Comparison of ENCODE assay signal across 8 mouse cellular contexts in genomic region chr17:84791156-84791555, GRCm38 (mm10). TPM values are rescaled to one million over a fixed set of nuclear protein-coding genes. Genes with fewer than 3 reads are reported as not detected.
A peak's percentile ranks its signal among the peaks of the same experiment; 100 is the strongest.
DNase-seq lines count a peak whose midpoint lies in the region; ATAC-seq and TF ChIP-seq lines count a peak whose summit lies in the region.

No protein-coding gene starts in this region.

- TF ChIP-seq POLR2A in ES-Bruce4 (IDR thresholded peaks at IDR 0.05; ENCODE audit: insufficient read depth, low read length) = no peak
- TF ChIP-seq POLR2A in embryonic fibroblast, embryonic 13.5 days (IDR thresholded peaks at IDR 0.05; ENCODE audit: low read depth, low read length) = no peak

- no peak for DNase-seq in frontal cortex, postnatal 25 days (ENCODE audit: low spot score in 2 of 2)
- no peak for DNase-seq in retina, embryonic 14.5 days (ENCODE audit: low spot score)
- no peak for DNase-seq in layer of hippocampus, adult 9-11 months

- ATAC-seq in frontal cortex, adult (ENCODE audit: low TSS enrichment) = peak; percentile 28; the same call in 1 of the 2 replicates
- peak; percentile 5 for ATAC-seq in inflammation-experienced regulatory T-cells, adult 6 months

- no peak for TF ChIP-seq CTCF in ES-Bruce4 (IDR thresholded peaks at IDR 0.05; ENCODE audit: low read depth, low read length)
- TF ChIP-seq CTCF in embryonic fibroblast, embryonic 13.5 days (IDR thresholded peaks at IDR 0.05; ENCODE audit: borderline replicate concordance, insufficient read depth, low read length) = no peak

- peak overlapping the region; percentile 24 for H3K27ac ChIP-seq in ES-Bruce4 (ENCODE audit: insufficient read depth, low read length)
- peak overlapping the region; percentile 36; the same call in 1 of the 2 replicates for H3K27ac ChIP-seq in embryonic fibroblast, embryonic 13.5 days (ENCODE audit: insufficient read depth, low read length)

- 0 out of 2 replicates have a peak, but pooled peaks cover 2% of the 10 kb centered on the region for H3K36me3 ChIP-seq in ES-Bruce4 (ENCODE audit: control insufficient read depth, insufficient read depth, low read length, poor library complexity, severe bottlenecking)
- H3K36me3 ChIP-seq in megakaryocyte, embryonic 14.5 days (replicated peaks; ENCODE audit: low read length) = peaks cover 39% of the 10 kb centered on the region

- H3K27me3 ChIP-seq in ES-Bruce4 (ENCODE audit: control insufficient read depth, insufficient read depth, low read length, poor library complexity, severe bottlenecking) = no peaks in the 10 kb centered on the region
- H3K27me3 ChIP-seq in megakaryocyte, embryonic 14.5 days (replicated peaks) = no peaks in the 10 kb centered on the region

- H3K9ac ChIP-seq in ES-Bruce4 (ENCODE audit: low read depth, poor library complexity, severe bottlenecking) = peak overlapping the region; percentile 68

- H3K4me3 ChIP-seq in ES-Bruce4 (ENCODE audit: low read depth, low read length) = peak overlapping the region; percentile 79
- H3K4me3 ChIP-seq in embryonic fibroblast, embryonic 13.5 days (ENCODE audit: insufficient read depth, low read length) = peak overlapping the region; percentile 89
- peak overlapping the region; percentile 99 for H3K4me3 ChIP-seq in megakaryocyte, embryonic 14.5 days (replicated peaks)

- H3K9me3 ChIP-seq in ES-Bruce4 (replicated peaks; ENCODE audit: control insufficient read depth, insufficient read depth, low read length, poor library complexity, severe bottlenecking) = no peaks in the 10 kb centered on the region
- no peaks in the 10 kb centered on the region for H3K9me3 ChIP-seq in megakaryocyte, embryonic 14.5 days

- TF ChIP-seq EP300 in ES-Bruce4 (IDR thresholded peaks at IDR 0.05; ENCODE audit: insufficient read depth, low read depth, low read length) = no peak

- H3K4me1 ChIP-seq in ES-Bruce4 (ENCODE audit: control insufficient read depth, insufficient read depth, low read length) = no peaks in the 10 kb centered on the region
- H3K4me1 ChIP-seq in embryonic fibroblast, embryonic 13.5 days (ENCODE audit: control insufficient read depth, insufficient read depth, low read length) = peaks cover 4% of the 10 kb centered on the region
- peaks cover 49% of the 10 kb centered on the region for H3K4me1 ChIP-seq in megakaryocyte, embryonic 14.5 days

RNA-seq across cellular contexts. Expression of gene Lrpprc, which starts 0.6 kb away (rescaled TPM):
- polyA plus RNA-seq in ES-Bruce4 (2011; ENCODE audit: insufficient read depth, insufficient read length, low read depth, missing spikeins) = 71.6 and 78.8 TPM in 2 replicates
- 42.6 and 43.6 TPM in 2 replicates for polyA plus RNA-seq in embryonic fibroblast, embryonic 13.5 days (2011; ENCODE audit: insufficient read length, low read depth, missing spikeins)
- 10 to 100 TPM in 2 of 3 experiments, 1 to 10 TPM in 1; 9.5 to 13.4 (median 11.6) TPM for polyA plus RNA-seq in inflammation-experienced regulatory T-cells, adult 6 months (2017; shearing (Covaris generic))
- polyA plus RNA-seq in megakaryocyte, embryonic 14.5 days (2012; ENCODE audit: insufficient read depth, low replicate concordance) = 2.0 and 2.3 TPM in 2 replicates
